Mouse (Mus musculus) 416B (cell line): ENCODE data around the gene Slc37a4.
"Not testable (repeated sequence)": the region's sequence is repeated elsewhere in the genome, so short reads cannot be mapped to it uniquely, and the experiment has no call there.

Source experiments
- DNase-seq: peaks from one replicate; pipeline ENCODE4 v3.0.0; 2011; ENCODE audit warnings: low read depth

Gene Slc37a4

GRCm38 (mm10) chr9:44396684-44397411 is at the start of gene Slc37a4:
TSS of gene Slc37a4 (plus strand) at chr9:44396852.
- peak; percentile 100 for DNase-seq

- DNase-seq: no peak
These were observed 49.5 kb upstream of the Slc37a4 start for GRCm38 (mm10) chr9:44347166-44347565.

- no peak for DNase-seq
These were observed 49.0 kb upstream of the Slc37a4 start for GRCm38 (mm10) chr9:44347621-44348020.

GRCm38 (mm10) chr9:44348546-44348945 is 48.1 kb upstream of the Slc37a4 start:
- no peak for DNase-seq

GRCm38 (mm10) chr9:44351396-44351795 is 45.3 kb upstream of the Slc37a4 start:
- no peak for DNase-seq

- DNase-seq: no peak
These were observed 44.3 kb upstream of the Slc37a4 start for GRCm38 (mm10) chr9:44352337-44352736.

- no peak for DNase-seq
These were observed 43.5 kb upstream of the Slc37a4 start for GRCm38 (mm10) chr9:44353142-44353541.

GRCm38 (mm10) chr9:44357207-44357606 is 39.4 kb upstream of the Slc37a4 start:
- DNase-seq: peak; percentile 80

- peak; percentile 98 for DNase-seq
These were observed 35.3 kb upstream of the Slc37a4 start, which contains the start of gene Vps11 for GRCm38 (mm10) chr9:44361190-44361917. TSS of gene Vps11 (minus strand) at chr9:44361670.

GRCm38 (mm10) chr9:44361931-44362330 is 34.7 kb upstream of the Slc37a4 start:
- DNase-seq: not testable (repeated sequence)

GRCm38 (mm10) chr9:44364480-44364879 is 32.2 kb upstream of the Slc37a4 start:
- peak; percentile 58 for DNase-seq

- DNase-seq: no peak
These were observed 23.3 kb upstream of the Slc37a4 start for GRCm38 (mm10) chr9:44373386-44373785.

- DNase-seq: no peak
These were observed 20.5 kb upstream of the Slc37a4 start for GRCm38 (mm10) chr9:44376141-44376540.

- not testable (repeated sequence) for DNase-seq
These were observed 19.3 kb upstream of the Slc37a4 start for GRCm38 (mm10) chr9:44377335-44377734.

GRCm38 (mm10) chr9:44378153-44378730 is 18.4 kb upstream of the Slc37a4 start:
- peak; percentile 40 for DNase-seq

GRCm38 (mm10) chr9:44379054-44379834 is 17.4 kb upstream of the Slc37a4 start, which contains the start of gene Hyou1:
TSS of gene Hyou1 (plus strand) at chr9:44379490.
- DNase-seq: peak; percentile 98

- DNase-seq: no peak
These were observed 16.8 kb upstream of the Slc37a4 start for GRCm38 (mm10) chr9:44379862-44380261.

- no peak for DNase-seq
These were observed 12.1 kb upstream of the Slc37a4 start for GRCm38 (mm10) chr9:44384596-44384995.

- DNase-seq: no peak
These were observed 9.4 kb upstream of the Slc37a4 start for GRCm38 (mm10) chr9:44387221-44387620.

- peak; percentile 60 for DNase-seq
These were observed 7.4 kb upstream of the Slc37a4 start for GRCm38 (mm10) chr9:44389273-44389672.

- DNase-seq: peak; percentile 68
These were observed 5.2 kb upstream of the Slc37a4 start for GRCm38 (mm10) chr9:44391466-44391865.

- DNase-seq: no peak
These were observed 1.4 kb downstream of the Slc37a4 start for GRCm38 (mm10) chr9:44398087-44398486.
